Mouse (Mus musculus) MEL (cell line): ENCODE results near the gene Usp28. TPM values are rescaled to one million over a fixed set of nuclear protein-coding genes. Genes with fewer than 3 reads are reported as not detected.

Experiments
- DNase-seq: peaks from one replicate; pipeline ENCODE4 v3.0.0; 2011; ENCODE audit warnings: low read depth, low spot score
- H3K27ac ChIP-seq: 2 replicates; pipeline ENCODE4 v1.5.1; 2012; ENCODE audit warnings: low read depth, mild to moderate bottlenecking, control low read depth, low read length, moderate library complexity; ENCODE audit not compliant: control insufficient read depth
- H3K27me3 ChIP-seq, 2 experiments: fragments of 150-350 bp in 1 of 2; sonication (generic) in 1 of 2; 2 replicates each; pipeline ENCODE4 v1.6.1; 2012; ENCODE audit warnings: low read length in 2 of 2, mild to moderate bottlenecking in 2 of 2, improper control_type of control experiment in 1 of 2, moderate library complexity in 1 of 2; ENCODE audit not compliant: insufficient read depth in 2 of 2, control insufficient read depth in 1 of 2
- H3K36me3 ChIP-seq, 2 experiments: 2 replicates each; pipeline ENCODE4 v1.6.1; 2012 to 2014; ENCODE audit warnings: low read length in 2 of 2, improper control_type of control experiment in 1 of 2, inconsistent platforms in 1 of 2, mild to moderate bottlenecking in 1 of 2; ENCODE audit not compliant: insufficient read depth in 2 of 2, control insufficient read depth in 1 of 2
- H3K4me1 ChIP-seq, 2 experiments: fragments of 150-350 bp in 1 of 2; sonication (generic) in 1 of 2; 2 replicates each; pipeline ENCODE4 v1.6.1; 2012; ENCODE audit warnings: low read length in 2 of 2, improper control_type of control experiment in 1 of 2, mild to moderate bottlenecking in 1 of 2; ENCODE audit not compliant: insufficient read depth in 2 of 2, control insufficient read depth in 1 of 2
- H3K4me3 ChIP-seq, 2 experiments: fragments of 150-350 bp in 1 of 2; sonication (generic) in 1 of 2; 2 replicates each; pipeline ENCODE4 v1.5.1; 2012; ENCODE audit warnings: low read depth in 2 of 2, low read length in 2 of 2, mild to moderate bottlenecking in 2 of 2, moderate library complexity in 2 of 2, control low read depth in 1 of 2, improper control_type of control experiment in 1 of 2; ENCODE audit not compliant: control insufficient read depth in 1 of 2, insufficient read depth in 1 of 2
- H3K79me2 ChIP-seq: 2 replicates; pipeline ENCODE4 v1.6.1; 2012; ENCODE audit warnings: mild to moderate bottlenecking, low read length, moderate library complexity; ENCODE audit not compliant: control insufficient read depth, poor library complexity, insufficient read depth
- H3K9ac ChIP-seq: 2 replicates; pipeline ENCODE4 v1.6.1; 2012; ENCODE audit warnings: low read depth, mild to moderate bottlenecking, control low read depth, low read length, moderate library complexity; ENCODE audit not compliant: control insufficient read depth, poor library complexity, severe bottlenecking
- H3K9me3 ChIP-seq: fragments of 150-350 bp; sonication (generic); replicated peaks from 2 replicates; pipeline ENCODE4 v1.6.1; 2012; ENCODE audit warnings: mild to moderate bottlenecking, low read length, improper control_type of control experiment, moderate library complexity; ENCODE audit not compliant: insufficient read depth
- CHD1 ChIP-seq: IDR thresholded peaks from 2 replicates; pipeline ENCODE4 v1.6.1; 2012; ENCODE audit warnings: low read depth, mild to moderate bottlenecking, inconsistent platforms, low read length, improper control_type of control experiment
- CTCF ChIP-seq, 3 experiments: IDR thresholded peaks in 2 of 3; conservative IDR thresholded peaks in 1 of 3; 2 replicates each; pipeline ENCODE4 v1.5.1; 2011 to 2012; ENCODE audit warnings: low read length in 3 of 3, low read depth in 2 of 3, mild to moderate bottlenecking in 2 of 3, improper control_type of control experiment in 1 of 3, inconsistent platforms in 1 of 3, mixed read lengths in 1 of 3, moderate library complexity in 1 of 3; ENCODE audit not compliant: control insufficient read depth in 1 of 3, insufficient read depth in 1 of 3, poor library complexity in 1 of 3, severe bottlenecking in 1 of 3
- ETS1 ChIP-seq: IDR thresholded peaks from 2 replicates; pipeline ENCODE4 v1.6.1; 2012; ENCODE audit warnings: low read depth, mild to moderate bottlenecking, inconsistent platforms, low read length, improper control_type of control experiment, moderate library complexity
- HCFC1 ChIP-seq: IDR thresholded peaks from 2 replicates; pipeline ENCODE4 v1.6.1; 2012; ENCODE audit warnings: low read depth, mild to moderate bottlenecking, inconsistent platforms, low read length, improper control_type of control experiment, moderate library complexity
- MEF2A ChIP-seq: IDR thresholded peaks from 2 replicates; pipeline ENCODE4 v1.6.1; 2014; ENCODE audit warnings: low read depth, mild to moderate bottlenecking, inconsistent platforms, low read length, improper control_type of control experiment; ENCODE audit not compliant: poor library complexity, insufficient replicate concordance, severe bottlenecking; ENCODE audit errors: extremely low read depth
- NRF1 ChIP-seq: IDR thresholded peaks from 2 replicates; pipeline ENCODE4 v1.6.1; 2014; ENCODE audit warnings: low read depth, mild to moderate bottlenecking, inconsistent platforms, low read length, improper control_type of control experiment, moderate library complexity; ENCODE audit not compliant: poor library complexity, insufficient read depth, severe bottlenecking
- POLR2A ChIP-seq, 2 experiments: IDR thresholded peaks; 2 replicates each; pipeline ENCODE4 v1.6.1; 2011 to 2012; ENCODE audit warnings: low read length in 2 of 2, mild to moderate bottlenecking in 2 of 2, control low read depth in 1 of 2, improper control_type of control experiment in 1 of 2, low read depth in 1 of 2, moderate library complexity in 1 of 2; ENCODE audit not compliant: control insufficient read depth in 1 of 2, insufficient read depth in 1 of 2, poor library complexity in 1 of 2
- POLR2AphosphoS2 ChIP-seq: IDR thresholded peaks from 2 replicates; pipeline ENCODE4 v1.6.1; 2011; ENCODE audit warnings: low read length, improper control_type of control experiment
- POLR2AphosphoS5 ChIP-seq: IDR thresholded peaks from 2 replicates; pipeline ENCODE4 v1.6.1; 2012; ENCODE audit warnings: low read depth, borderline replicate concordance, mild to moderate bottlenecking, inconsistent platforms, low read length, moderate library complexity, mixed read lengths
- RAD21 ChIP-seq: IDR thresholded peaks from 2 replicates; pipeline ENCODE4 v1.6.1; 2011; ENCODE audit warnings: mild to moderate bottlenecking, low read depth, low read length, improper control_type of control experiment
- RCOR1 ChIP-seq: IDR thresholded peaks from 2 replicates; pipeline ENCODE4 v1.6.1; 2012; ENCODE audit warnings: low read depth, mild to moderate bottlenecking, inconsistent platforms, low read length, improper control_type of control experiment
- SIN3A ChIP-seq: IDR thresholded peaks from 2 replicates; pipeline ENCODE4 v1.6.1; 2012; ENCODE audit warnings: low read length, improper control_type of control experiment, inconsistent platforms
- SMC3 ChIP-seq: IDR thresholded peaks from 2 replicates; pipeline ENCODE4 v1.6.1; 2011; ENCODE audit warnings: low read depth, low read length, improper control_type of control experiment
- TAL1 ChIP-seq: IDR thresholded peaks from 2 replicates; pipeline ENCODE4 v1.6.1; 2012; ENCODE audit warnings: mild to moderate bottlenecking, inconsistent platforms, low read length, moderate library complexity, mixed read lengths
- UBTF ChIP-seq: IDR thresholded peaks from 2 replicates; pipeline ENCODE4 v1.6.1; 2012; ENCODE audit warnings: low read depth, mild to moderate bottlenecking, inconsistent platforms, low read length, improper control_type of control experiment, moderate library complexity, borderline replicate concordance; ENCODE audit not compliant: insufficient read depth
- USF2 ChIP-seq, 2 experiments: IDR thresholded peaks; 2 replicates each; pipeline ENCODE4 v1.6.1; 2011 to 2012; ENCODE audit warnings: improper control_type of control experiment in 2 of 2, low read length in 2 of 2, borderline replicate concordance in 1 of 2, inconsistent platforms in 1 of 2, low read depth in 1 of 2, mild to moderate bottlenecking in 1 of 2; ENCODE audit not compliant: insufficient read depth in 1 of 2
- ZC3H11A ChIP-seq: IDR thresholded peaks from 2 replicates; pipeline ENCODE4 v1.6.1; 2012; ENCODE audit warnings: low read depth, mild to moderate bottlenecking, inconsistent platforms, low read length, improper control_type of control experiment
- ZKSCAN1 ChIP-seq: IDR thresholded peaks from 2 replicates; pipeline ENCODE4 v1.6.1; 2012; ENCODE audit warnings: low read depth, mild to moderate bottlenecking, inconsistent platforms, low read length, improper control_type of control experiment, moderate library complexity
- ZMIZ1 ChIP-seq: IDR thresholded peaks from 2 replicates; pipeline ENCODE4 v1.6.1; 2012; ENCODE audit warnings: low read depth, mild to moderate bottlenecking, inconsistent platforms, low read length, improper control_type of control experiment, moderate library complexity
- ZNF384 ChIP-seq: IDR thresholded peaks from 2 replicates; pipeline ENCODE4 v1.6.1; 2012; ENCODE audit warnings: low read depth, mild to moderate bottlenecking, inconsistent platforms, low read length, improper control_type of control experiment
- polyA plus RNA-seq, 2 experiments: library from polyadenylated mRNA; stranded (reverse) in 1 of 2; unstranded in 1 of 2; fragments of >175 nt in 1 of 2; fragments of >200 nt in 1 of 2; gene quantifications; 2 replicates each; pipeline versions ENCODE4 v1.2.1 to v1.2.4; 2012; ENCODE audit warnings: low replicate concordance in 2 of 2, low read depth in 1 of 2; ENCODE audit not compliant: insufficient read length in 2 of 2, insufficient read depth in 1 of 2, missing spikeins in 1 of 2
- total RNA-seq: library from RNA; depleted of rRNA; stranded (reverse); fragments of 300-350 nt; gene quantifications from 2 replicates; pipeline ENCODE4 v1.2.3, GENCODE M21; 2012

The Usp28 gene
- total and polyA plus RNA-seq, 3 experiments: 5.2 to 14.2 TPM; not detected in 1

GRCm38 (mm10) chr9:48961314-48961713 is 23.9 kb upstream of the Usp28 start:
- H3K27me3 ChIP-seq: peaks cover 8 to 9% of the 10 kb centered on the region in 2 experiments
- H3K4me3 ChIP-seq: no peak overlapping the region
- DNase-seq: no peak
- TF ChIP-seq RAD21: no peak
- no peak for TF ChIP-seq NRF1
- no peak for TF ChIP-seq RCOR1
- no peak for TF ChIP-seq ZMIZ1
- no peak for TF ChIP-seq UBTF
- TF ChIP-seq POLR2AphosphoS2: no peak
- TF ChIP-seq ZKSCAN1: no peak
- no peak for TF ChIP-seq ETS1
- TF ChIP-seq CHD1: no peak
- no peak for TF ChIP-seq ZNF384
- no peak for TF ChIP-seq SIN3A
- TF ChIP-seq SMC3: no peak
- no peak for TF ChIP-seq TAL1
- no peak for TF ChIP-seq POLR2AphosphoS5
- TF ChIP-seq CTCF (IDR thresholded peaks at IDR 0.05 in 2 of 3, conservative IDR thresholded peaks at IDR 0.05 in 1 of 3; ENCODE audit: control insufficient read depth in 1 of 3, insufficient read depth in 1 of 3, low read depth in 2 of 3, low read length in 3 of 3, poor library complexity in 1 of 3, severe bottlenecking in 1 of 3): no peak
- TF ChIP-seq HCFC1: no peak
- no peak for TF ChIP-seq ZC3H11A
- TF ChIP-seq USF2 (IDR thresholded peaks at IDR 0.05; ENCODE audit: borderline replicate concordance in 1 of 2, insufficient read depth in 1 of 2, low read depth in 1 of 2, low read length in 2 of 2): no peak
- no peak for TF ChIP-seq MEF2A
- H3K9ac ChIP-seq: no peak overlapping the region
- H3K36me3 ChIP-seq: no peaks in the 10 kb centered on the region
- H3K9me3 ChIP-seq: no peaks in the 10 kb centered on the region
- H3K27ac ChIP-seq: no peak overlapping the region
- H3K4me1 ChIP-seq: no peaks in the 10 kb centered on the region
- H3K79me2 ChIP-seq: no peaks in the 10 kb centered on the region

DNA sequence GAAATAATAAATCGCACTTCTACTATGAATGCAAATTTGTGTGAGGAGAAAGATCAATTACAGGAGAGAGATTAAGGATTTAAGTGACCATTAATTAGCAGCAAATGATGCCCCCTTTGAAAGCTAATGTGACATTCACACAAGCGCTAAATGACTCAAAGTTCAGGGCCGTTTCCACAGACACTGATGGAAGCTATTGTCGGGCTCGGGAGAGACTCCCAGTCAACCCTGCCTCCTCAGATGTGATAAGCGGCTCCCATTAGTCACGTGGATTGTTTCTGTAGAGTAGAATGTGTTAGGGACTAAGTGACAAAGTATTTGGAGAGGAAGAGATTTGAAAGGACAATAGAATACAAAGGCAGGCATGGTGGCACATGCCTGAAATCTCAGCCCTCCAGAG is 23.0 kb upstream of the Usp28 start:
- H3K4me3 ChIP-seq: no peak overlapping the region
- H3K27me3 ChIP-seq: peaks cover 8 to 9% of the 10 kb centered on the region in 2 experiments
- no peak for TF ChIP-seq POLR2A (IDR thresholded peaks at IDR 0.05; ENCODE audit: control insufficient read depth in 1 of 2, insufficient read depth in 1 of 2, low read depth in 1 of 2, low read length in 2 of 2, poor library complexity in 1 of 2)
- TF ChIP-seq, all 39 proteins: peak for 0
- H3K9me3 ChIP-seq: no peaks in the 10 kb centered on the region
- no peak overlapping the region for H3K9ac ChIP-seq
- H3K27ac ChIP-seq: no peak overlapping the region
- H3K36me3 ChIP-seq: no peaks in the 10 kb centered on the region
- DNase-seq: no peak
- no peaks in the 10 kb centered on the region for H3K79me2 ChIP-seq
- no peaks in the 10 kb centered on the region for H3K4me1 ChIP-seq
